Mouse (Mus musculus): ENCODE measurements around the gene Ankrd52. TPM values are rescaled to one million over a fixed set of nuclear protein-coding genes. Genes with fewer than 3 reads are reported as not detected.
A peak's percentile ranks its signal among the peaks of the same experiment; 100 is the strongest.

The Ankrd52 gene
- total RNA-seq, 2 experiments from 2014 or later: 46.5 to 47.5 TPM

DNA sequence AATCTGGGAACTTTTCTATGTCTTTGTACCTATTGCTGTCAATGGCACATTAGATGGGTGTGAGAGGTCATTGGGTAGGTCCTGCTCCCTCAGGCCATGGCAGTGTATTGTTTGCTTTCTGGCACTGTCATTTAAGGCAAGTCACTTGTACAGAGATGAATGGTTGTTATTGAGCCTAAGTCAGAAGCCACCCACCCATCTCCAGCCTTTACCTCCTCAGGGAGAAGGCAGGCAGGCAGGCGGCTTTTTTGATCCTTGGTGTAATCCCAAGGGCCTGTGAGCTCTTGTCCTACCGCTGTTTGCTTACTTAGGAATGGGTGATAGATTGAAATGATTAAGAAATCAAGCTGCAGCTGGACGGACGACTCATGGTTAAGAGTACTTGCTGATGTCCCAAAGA, 52.5 kb downstream of the Ankrd52 start:
- intact Hi-C loops (cut with DNase I): no loop called here

DNA sequence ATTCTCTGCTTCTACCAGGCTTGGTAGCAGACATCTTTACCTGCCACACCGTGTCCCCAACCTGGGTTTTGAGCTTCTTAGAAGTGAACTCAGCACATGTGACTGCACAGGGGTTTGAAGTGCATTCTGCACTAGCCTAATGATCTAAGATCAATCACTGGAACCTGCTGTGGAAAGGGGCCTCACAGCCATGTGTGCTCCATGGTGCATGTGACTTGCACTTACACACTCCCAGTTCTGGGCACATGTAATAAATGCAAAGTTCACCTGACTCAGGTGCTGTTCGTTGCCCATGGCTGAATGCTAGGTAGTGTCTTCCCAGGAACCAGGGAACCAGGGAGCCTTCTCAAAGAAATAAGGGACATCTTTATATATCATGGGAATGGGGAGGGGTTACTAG, 56.5 kb downstream of the Ankrd52 start:
- DNase-seq: no peak
- intact Hi-C loops (cut with DNase I): no loop called here

More for the DNA sequence above, 52.5 kb downstream of the Ankrd52 start:
- no peak for DNase-seq

DNA sequence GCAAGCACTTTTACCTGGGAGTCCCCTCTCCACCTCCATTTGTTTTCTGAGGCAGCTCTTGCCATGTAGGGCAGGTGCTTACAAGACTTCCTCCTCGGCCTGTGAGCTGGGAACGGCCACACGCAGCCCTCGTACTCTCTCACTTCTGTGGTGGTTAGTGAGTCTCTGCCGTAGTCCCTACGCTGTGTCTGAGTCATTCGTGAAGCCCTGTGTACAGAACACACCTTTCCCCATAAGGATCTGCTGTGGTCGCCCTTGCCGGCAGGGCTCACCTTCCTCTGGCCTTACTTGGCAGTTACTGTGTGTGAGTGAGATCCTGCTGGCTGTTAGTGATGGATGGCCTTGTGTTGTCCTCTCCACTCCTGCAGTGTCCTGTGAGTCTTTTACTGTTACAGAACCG, 57.8 kb downstream of the Ankrd52 start:
- intact Hi-C loops (cut with DNase I): no loop called here
- DNase-seq: no peak

DNA sequence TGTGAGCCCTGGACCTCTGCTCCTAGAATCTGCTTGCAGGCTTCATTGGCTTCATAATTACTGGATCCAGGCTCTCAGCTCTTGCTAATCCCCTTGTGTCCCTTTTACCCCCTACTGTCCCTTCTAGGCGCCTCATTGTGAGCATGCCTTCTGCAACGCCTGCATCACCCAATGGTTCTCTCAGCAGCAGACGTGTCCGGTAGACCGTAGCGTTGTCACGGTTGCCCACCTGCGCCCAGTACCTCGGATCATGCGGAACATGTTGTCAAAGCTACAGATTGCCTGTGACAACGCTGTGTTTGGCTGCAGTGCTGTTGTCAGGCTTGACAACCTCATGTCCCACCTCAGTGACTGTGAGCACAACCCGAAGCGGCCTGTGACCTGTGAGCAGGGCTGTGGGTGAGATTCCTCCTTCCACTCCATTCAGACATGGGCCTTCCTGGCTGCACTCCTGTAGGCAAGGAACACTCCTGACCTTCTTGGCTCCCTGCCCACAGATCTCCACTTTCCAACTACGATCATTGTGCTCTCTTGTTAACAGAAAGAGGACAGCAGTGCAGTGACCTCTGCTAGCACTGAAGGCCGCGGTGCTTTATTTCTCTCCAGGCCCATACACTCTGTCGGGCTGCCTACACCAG, 58.4 kb downstream of the Ankrd52 start:
- intact Hi-C loops (cut with DNase I): no loop called here

DNA sequence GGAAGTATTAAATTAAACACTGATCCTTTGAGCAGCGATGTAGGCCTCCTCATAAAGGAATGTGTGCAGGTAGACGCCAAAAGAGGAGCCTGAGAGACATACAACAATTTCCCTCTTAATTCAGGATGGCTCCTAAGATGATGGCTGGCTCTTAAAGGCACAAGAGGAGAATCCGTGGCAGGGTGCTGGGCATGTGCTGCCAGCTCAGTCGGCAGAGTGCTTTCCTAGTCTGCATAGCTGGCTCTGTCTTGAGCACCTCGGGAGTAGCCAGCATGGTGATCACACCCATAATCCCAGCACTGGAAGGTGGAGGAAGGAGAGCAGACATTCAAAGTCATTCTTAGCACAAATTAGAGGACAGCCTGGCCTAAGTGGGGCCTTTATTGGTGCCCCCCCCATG, 59.0 kb downstream of the Ankrd52 start:
- intact Hi-C loops (cut with DNase I): no loop called here

More for the DNA sequence above, 58.4 kb downstream of the Ankrd52 start:
- peak; percentile 62 to 73 for DNase-seq

DNA sequence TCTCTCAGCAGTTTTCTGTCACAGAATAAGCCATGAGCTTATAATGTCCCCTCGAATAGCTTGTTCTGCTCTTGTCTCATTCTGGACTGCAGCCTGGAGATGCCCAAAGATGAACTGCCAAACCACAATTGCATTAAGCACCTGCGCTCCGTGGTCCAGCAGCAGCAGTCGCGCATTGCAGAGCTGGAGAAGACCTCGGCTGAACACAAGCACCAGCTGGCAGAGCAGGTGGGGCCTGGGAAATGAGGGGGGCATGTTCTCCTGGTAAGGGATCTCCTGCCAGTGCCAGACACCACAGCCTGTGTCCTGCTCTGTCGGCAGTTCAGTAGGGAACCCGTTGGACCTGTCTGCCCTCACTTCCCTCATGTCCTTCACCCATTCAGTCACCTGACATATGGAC, 59.5 kb downstream of the Ankrd52 start:
- DNase-seq: no peak
- intact Hi-C loops (cut with DNase I): no loop called here

More for the DNA sequence above, 59.0 kb downstream of the Ankrd52 start:
- DNase-seq: no peak

DNA sequence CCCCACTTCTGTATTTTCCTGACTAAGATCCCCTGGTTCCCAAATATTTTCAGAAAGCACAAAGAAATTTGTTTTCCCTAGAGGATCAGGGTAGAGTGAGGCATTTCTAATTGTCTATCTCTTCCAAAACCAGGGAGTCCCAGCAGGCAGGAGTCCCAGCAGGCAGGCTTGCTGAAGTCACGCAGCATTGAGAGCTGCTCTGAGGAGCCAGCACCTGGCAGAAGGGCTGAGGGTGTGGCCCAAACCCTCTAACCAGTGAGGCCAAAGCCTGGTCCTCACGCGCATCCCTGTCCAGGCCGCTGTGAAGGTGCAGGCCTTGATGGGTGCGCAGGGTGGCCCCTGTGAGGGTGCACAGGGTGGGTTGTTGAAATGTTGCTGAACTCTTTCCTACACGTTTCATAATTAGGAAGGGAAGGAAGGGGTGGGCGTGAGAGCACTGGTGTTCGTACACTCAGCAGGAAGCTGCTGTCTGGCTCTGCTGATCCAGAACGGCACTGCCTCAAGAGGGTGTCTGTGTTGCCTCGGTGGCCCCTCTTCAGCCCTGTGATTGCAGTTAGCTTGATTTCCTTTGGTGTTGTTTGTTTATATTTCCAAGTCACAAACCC, 61.9 kb downstream of the Ankrd52 start:
- DNase-seq: peak in 1 of 2 experiments; percentile 13
- intact Hi-C loops (cut with DNase I): loop anchor here (2.0 kb wide), 1 partner anchor 14 kb away; no protein-coding TSS in a partner anchor

DNA sequence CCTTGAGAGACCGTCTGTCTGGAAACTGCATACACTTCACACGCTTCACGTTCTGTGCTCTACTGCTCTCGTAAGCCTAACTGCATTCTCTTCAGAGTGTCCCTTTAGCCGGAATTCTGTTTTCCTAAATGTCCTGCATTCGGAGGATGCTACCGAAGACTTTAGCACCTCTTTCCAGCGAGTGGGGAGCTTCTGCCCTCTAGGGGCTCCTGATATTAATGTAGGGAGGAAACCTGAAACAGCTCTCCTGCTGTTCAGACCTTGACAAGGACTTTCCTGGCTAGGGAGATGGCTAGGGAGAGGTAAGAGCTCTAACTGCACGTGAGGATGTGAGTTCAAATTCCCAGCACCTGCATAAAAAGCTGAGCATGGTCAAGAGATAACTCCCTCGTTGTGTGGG, 63.5 kb downstream of the Ankrd52 start:
- peak in 1 of 2 experiments; percentile 39 for DNase-seq
- intact Hi-C loops (cut with DNase I): loop anchor here (5.0 kb wide), 1 partner anchor 33 kb away; no protein-coding TSS in a partner anchor

DNA sequence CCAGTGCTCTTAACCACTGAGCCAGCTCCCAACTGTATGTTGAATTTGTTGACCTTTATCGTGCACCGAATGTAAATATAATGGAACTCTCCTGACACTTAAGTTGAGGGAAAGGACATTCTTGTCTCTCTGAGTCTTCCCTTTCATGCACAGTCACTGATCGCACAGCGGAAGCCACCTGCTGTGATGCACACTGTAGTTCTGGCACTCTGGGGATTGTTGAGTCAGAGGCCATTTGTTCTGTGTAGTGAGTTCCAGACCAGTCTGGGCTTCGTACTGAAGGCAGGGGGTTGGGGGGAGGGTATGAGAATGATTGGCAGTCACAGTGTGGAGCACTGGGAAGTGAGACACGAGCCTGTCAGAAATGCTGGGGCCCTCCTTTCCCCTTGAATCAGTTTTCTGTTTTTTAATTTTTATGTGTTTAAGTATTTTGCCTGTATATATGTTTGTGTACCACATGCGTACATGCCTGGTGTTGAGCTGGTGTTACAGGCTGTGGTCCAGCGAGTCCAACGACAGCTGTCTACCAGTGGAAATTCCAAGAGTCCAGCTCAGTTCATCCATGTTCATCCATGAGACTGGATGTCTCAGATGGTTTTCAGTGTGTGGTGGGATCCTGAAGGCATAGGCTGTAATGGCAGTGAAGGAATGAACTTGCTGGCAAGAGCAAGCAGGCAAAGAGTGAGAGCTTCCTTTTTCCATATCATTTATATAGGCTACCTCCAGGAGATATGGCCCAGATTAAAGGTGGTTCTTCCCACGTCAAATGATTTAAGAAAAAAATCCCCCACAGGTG, 64.6 kb downstream of the Ankrd52 start:
- intact Hi-C loops (cut with DNase I): loop anchor here (5.0 kb wide), 1 partner anchor 34 kb away; no protein-coding TSS in a partner anchor
- DNase-seq: no peak

DNA sequence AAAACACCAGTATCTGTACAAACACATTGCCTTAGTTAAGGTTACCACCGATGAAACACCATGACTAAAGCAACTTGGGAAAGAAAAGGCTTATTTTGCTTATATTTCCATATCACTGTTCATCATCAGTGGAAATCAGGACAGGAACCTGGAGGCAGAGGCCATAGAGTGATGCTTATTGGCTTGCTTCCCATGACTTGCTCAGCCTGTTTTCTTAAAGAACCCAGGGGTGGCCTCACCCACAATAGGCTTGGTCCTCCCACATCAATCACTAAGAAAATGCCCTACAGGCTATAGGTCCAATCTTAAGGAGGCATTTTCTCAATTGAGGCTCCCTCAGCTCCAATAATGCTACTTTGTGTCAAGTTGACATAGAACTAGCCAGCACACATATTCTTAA, 65.8 kb downstream of the Ankrd52 start:
- intact Hi-C loops (cut with DNase I): loop anchor here (5.0 kb wide), 1 partner anchor 35 kb away; no protein-coding TSS in a partner anchor
- no peak for DNase-seq

DNA sequence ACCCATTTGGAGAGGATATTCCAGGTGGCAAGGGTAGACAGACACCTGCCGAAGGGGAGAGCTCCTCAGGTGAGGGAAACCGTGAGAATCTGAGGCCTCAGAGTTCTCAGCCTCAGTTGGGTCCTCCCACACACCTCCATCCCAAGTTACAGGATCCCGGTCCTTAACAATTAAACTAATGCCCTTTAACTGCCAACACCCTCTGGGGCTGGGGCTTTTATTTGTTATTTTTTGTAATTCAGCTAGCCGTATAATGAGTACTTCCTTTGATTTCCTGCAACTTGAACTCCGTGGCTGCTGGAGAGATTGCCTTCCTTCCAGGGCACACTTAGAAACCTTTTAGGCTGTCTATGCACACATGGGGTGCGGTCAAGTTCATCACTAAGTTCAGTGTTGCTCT, 67.4 kb downstream of the Ankrd52 start:
- no peak for DNase-seq
- intact Hi-C loops (cut with DNase I): loop anchor here (5.0 kb wide), 1 partner anchor 37 kb away; no protein-coding TSS in a partner anchor

DNA sequence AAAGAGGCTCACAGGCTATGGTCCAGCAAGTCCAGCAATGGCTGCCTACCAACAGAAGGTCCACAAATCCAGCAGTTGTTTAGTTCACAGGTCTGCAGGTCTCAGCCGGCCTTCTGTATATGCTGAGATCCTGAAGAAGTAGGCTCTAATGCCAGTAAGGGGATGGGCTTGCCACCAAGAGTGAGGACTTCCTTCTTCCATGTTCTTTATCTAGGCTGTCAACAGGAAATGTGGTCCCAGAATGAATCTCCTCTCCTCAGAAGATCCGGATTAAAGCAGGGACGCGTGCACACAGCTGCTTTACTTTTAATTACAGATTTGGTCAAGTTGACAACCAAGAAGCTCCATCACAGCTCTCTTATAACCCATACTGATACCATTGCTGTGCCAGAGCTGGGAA, 68.5 kb downstream of the Ankrd52 start:
- no peak for DNase-seq
- intact Hi-C loops (cut with DNase I): no loop called here

DNA sequence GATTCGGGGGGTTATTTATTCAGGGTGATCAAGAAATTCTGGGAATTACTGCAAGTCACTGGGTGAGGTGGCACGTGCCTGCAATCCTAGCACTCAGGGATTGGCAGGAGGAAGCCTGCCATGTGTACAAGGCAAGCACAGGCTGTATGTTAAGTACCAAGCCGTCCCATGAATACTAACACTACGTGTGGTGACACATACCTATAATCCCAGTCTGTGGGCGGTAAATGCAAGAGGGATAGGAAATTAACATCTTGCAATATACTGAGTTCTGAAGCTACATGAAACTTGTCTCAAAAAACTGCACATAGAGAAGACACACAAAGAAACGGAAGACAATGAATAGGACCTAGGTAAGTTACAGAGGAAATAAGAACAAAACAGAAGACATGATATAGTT, 74.1 kb downstream of the Ankrd52 start:
- intact Hi-C loops (cut with DNase I): no loop called here

DNA sequence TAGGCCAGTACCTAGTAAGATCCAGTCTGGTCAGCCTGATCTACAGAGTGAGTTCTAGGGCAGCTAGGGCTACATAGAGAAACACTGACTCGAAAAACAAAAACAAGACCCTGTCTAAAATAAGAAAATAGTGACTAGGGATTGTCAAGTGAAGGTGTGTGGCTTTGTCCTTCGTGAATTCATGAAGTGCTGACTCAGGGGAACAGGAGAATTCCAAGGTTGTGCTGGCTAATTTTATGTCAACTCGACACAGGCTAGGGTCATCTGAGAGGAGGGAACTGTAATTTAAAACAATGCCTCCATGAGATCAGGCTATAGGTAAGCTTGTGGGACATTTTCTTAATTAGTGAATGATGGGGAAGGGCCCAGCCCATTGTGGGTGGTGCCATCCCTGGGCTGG, 77.6 kb downstream of the Ankrd52 start:
- intact Hi-C loops (cut with DNase I): loop anchor here (1.0 kb wide), 1 partner anchor 119 kb away; no protein-coding TSS in a partner anchor

More for the DNA sequence above, 74.1 kb downstream of the Ankrd52 start:
- no peak for DNase-seq

DNA sequence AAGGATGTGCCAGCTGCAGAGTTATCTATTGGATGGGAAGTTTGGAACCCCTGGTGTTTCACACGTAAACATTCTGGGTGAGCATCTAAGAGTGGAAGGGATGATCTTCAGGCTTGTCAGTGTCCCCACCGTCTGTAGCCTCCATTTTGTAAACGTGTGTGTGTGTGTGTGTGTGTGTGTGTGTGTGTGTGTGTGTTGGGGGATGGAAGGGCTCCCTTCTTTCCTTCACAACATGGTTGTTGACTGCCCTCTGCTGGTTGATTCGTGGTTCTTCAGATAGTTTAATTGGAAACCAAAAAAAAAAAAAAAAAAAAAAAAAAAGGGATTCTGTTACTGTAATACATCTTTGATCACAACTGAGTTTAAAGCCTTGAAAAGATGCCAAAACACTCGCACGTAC, 78.4 kb downstream of the Ankrd52 start:
- peak; percentile 61 to 83 for DNase-seq
- intact Hi-C loops (cut with DNase I): loop anchor here (1.0 kb wide), 1 partner anchor 44 kb away; the partner anchor contains the start of genes Nabp2 and Rnf41

More for the DNA sequence above, 77.6 kb downstream of the Ankrd52 start:
- DNase-seq: no peak

DNA sequence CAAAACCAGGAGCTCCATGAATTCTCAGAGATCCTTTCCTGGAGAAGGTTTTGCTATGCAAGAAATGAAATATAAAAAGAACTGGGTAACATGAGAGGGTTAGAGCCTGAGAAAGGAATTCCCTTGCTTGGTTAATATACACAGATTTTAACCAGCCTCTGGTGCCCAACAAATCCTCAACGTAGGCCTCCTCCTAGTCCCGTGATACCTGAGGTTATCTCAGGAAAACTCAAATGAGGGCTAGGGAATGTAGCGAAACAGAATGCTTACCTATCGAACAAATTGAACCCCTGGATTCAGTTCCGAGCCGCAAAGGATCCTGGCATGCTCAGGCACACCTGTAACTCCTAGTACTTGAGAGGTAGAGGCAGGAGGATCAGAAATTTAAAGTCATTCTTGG, 80.8 kb downstream of the Ankrd52 start:
- DNase-seq: no peak
- intact Hi-C loops (cut with DNase I): loop anchor here (1.0 to 2.0 kb wide), 3 partner anchors 79 to 88 kb away; partner anchors contain the start of gene Ankrd52

Small RNAs within 50 kb of the gene (microRNA-seq; reads per million reads assigned to microRNA genes)
- 0 reads per million in 2 experiments for gene Gm25361
- gene Gm26308: 0 reads per million in 2 experiments
- gene Mir6914: 0 to 0.97 reads per million in 2 experiments
- gene Mir6915: 0.81 to 2.4 reads per million in 2 experiments
- 2.2 to 2.4 reads per million in 2 experiments for gene Mir8105

Other genes starting within 250 kb of the Ankrd52 start
- 10 to 100 TPM; 79.3 to 82.2 TPM for gene Rbms2, start 196.8 kb upstream of the Ankrd52 start, total RNA-seq (2021)
- gene Gls2, start 182.7 kb upstream of the Ankrd52 start, total RNA-seq (2021): under 1 TPM; 0.60 to 0.90 TPM
- 10 to 100 TPM; 40.5 to 43.3 TPM for gene Spryd4, start 165.3 kb upstream of the Ankrd52 start, total RNA-seq (2021)
- not detected for gene Mip, start 151.3 kb upstream of the Ankrd52 start, total RNA-seq (2021)
- gene Timeless, start 145.1 kb upstream of the Ankrd52 start, total RNA-seq (2021): 10 to 100 TPM in 1 of 2 experiments, 1 to 10 TPM in 1; 6.6 to 11.1 TPM
- gene Apon, start 123.0 kb upstream of the Ankrd52 start, total RNA-seq (2021): under 1 TPM in 1 of 2 experiments, not detected in 1; 0.19 TPM
- not detected for gene Apof, start 108.4 kb upstream of the Ankrd52 start, total RNA-seq (2021)
- gene Stat2, start 106.6 kb upstream of the Ankrd52 start, total RNA-seq (2021): 10 to 100 TPM; 10.5 to 11.2 TPM
- under 1 TPM; 0.22 to 0.26 TPM for gene Il23a, start 78.4 kb upstream of the Ankrd52 start, total RNA-seq (2021)
- gene Pan2, start 73.8 kb upstream of the Ankrd52 start, total RNA-seq (2021): 10 to 100 TPM; 13.2 to 13.7 TPM
- gene Cnpy2, start 54.7 kb upstream of the Ankrd52 start, total RNA-seq (2021): 10 to 100 TPM; 58.1 to 66.7 TPM
- gene Cs, start 39.4 kb upstream of the Ankrd52 start, total RNA-seq (2021): 1,000 to 10,000 TPM; 1,195 to 1,221 TPM
- 100 to 1,000 TPM; 208 to 209 TPM for gene Coq10a, start 8.1 kb upstream of the Ankrd52 start, total RNA-seq (2021)
- not detected for gene Slc39a5, start 24.1 kb downstream of the Ankrd52 start, total RNA-seq (2021)
- gene Nabp2, start 34.4 kb downstream of the Ankrd52 start, total RNA-seq (2021): 10 to 100 TPM; 43.6 to 45.6 TPM
- 10 to 100 TPM; 19.7 to 19.8 TPM for gene Rnf41, start 34.5 kb downstream of the Ankrd52 start, total RNA-seq (2021)
- gene Smarcc2, start 82.1 kb downstream of the Ankrd52 start, total RNA-seq (2021): 10 to 100 TPM; 76.6 to 80.5 TPM
- gene Myl6, start 117.0 kb downstream of the Ankrd52 start, total RNA-seq (2021): 100 to 1,000 TPM; 357 to 392 TPM
- gene Myl6b, start 121.6 kb downstream of the Ankrd52 start, total RNA-seq (2021): 1 to 10 TPM; 3.3 to 4.3 TPM
- 10 to 100 TPM; 22.3 to 23.6 TPM for gene Esyt1, start 148.8 kb downstream of the Ankrd52 start, total RNA-seq (2021)
- 1 to 10 TPM; 7.0 to 8.4 TPM for gene Zc3h10, start 170.7 kb downstream of the Ankrd52 start, total RNA-seq (2021)
- gene Rpl41, start 172.2 kb downstream of the Ankrd52 start, total RNA-seq (2021): 1,000 to 10,000 TPM; 1,645 to 1,937 TPM
- gene Pa2g4, start 188.9 kb downstream of the Ankrd52 start, total RNA-seq (2021): 10 to 100 TPM; 48.4 to 51.6 TPM
- gene Erbb3, start 212.5 kb downstream of the Ankrd52 start, total RNA-seq (2021): 1 to 10 TPM; 6.8 to 7.8 TPM
- gene Rps26, start 249.6 kb downstream of the Ankrd52 start, total RNA-seq (2021): 100 to 1,000 TPM; 264 to 297 TPM